Mouse (Mus musculus): ENCODE data around the gene Alpi. TPM values are rescaled to one million over a fixed set of nuclear protein-coding genes. Genes with fewer than 3 reads are reported as not detected.

The Alpi gene
- polyA plus RNA-seq, 1 experiment, result not detected

- no peak for TF ChIP-seq TAL1 (IDR thresholded peaks at IDR 0.05; ENCODE audit: low read length)
- no peak for TF ChIP-seq GATA1 (IDR thresholded peaks at IDR 0.05; ENCODE audit: low read length)
- Histone ChIP-seq H3K27me3 (ENCODE audit: control insufficient read depth) (no peaks in the 10 kb centered on the region), H3K9me3 (ENCODE audit: control insufficient read depth, low read length) (no peaks in the 10 kb centered on the region), H3K36me3 (ENCODE audit: control insufficient read depth) (no peaks in the 10 kb centered on the region), H3K4me3 (replicated peaks) (no peak overlapping the region), H3K4me1 (ENCODE audit: control insufficient read depth) (no peaks in the 10 kb centered on the region)
These were observed 10.4 kb upstream of the Alpi start for GRCm38 (mm10) chr1:87111719-87112354.

GRCm38 (mm10) chr1:87108564-87108963, 7.2 kb upstream of the Alpi start:
- Histone ChIP-seq H3K36me3 (ENCODE audit: control insufficient read depth) (no peaks in the 10 kb centered on the region), H3K4me1 (ENCODE audit: control insufficient read depth) (no peaks in the 10 kb centered on the region), H3K27me3 (ENCODE audit: control insufficient read depth) (no peaks in the 10 kb centered on the region), H3K4me3 (replicated peaks) (no peak overlapping the region), H3K9me3 (ENCODE audit: control insufficient read depth, low read length) (no peaks in the 10 kb centered on the region)
- TF ChIP-seq GATA1 (IDR thresholded peaks at IDR 0.05; ENCODE audit: low read length) (no peak), TAL1 (IDR thresholded peaks at IDR 0.05; ENCODE audit: low read length) (no peak)

- no peaks in the 10 kb centered on the region for H3K36me3 ChIP-seq (ENCODE audit: control insufficient read depth)
- no peaks in the 10 kb centered on the region for H3K4me1 ChIP-seq (ENCODE audit: control insufficient read depth)
- H3K4me3 ChIP-seq (replicated peaks), result no peak overlapping the region
- H3K27me3 ChIP-seq (ENCODE audit: control insufficient read depth), result no peaks in the 10 kb centered on the region
- no peak for TF ChIP-seq TAL1 (IDR thresholded peaks at IDR 0.05; ENCODE audit: low read length)
- TF ChIP-seq GATA1 (IDR thresholded peaks at IDR 0.05; ENCODE audit: low read length), result no peak
- no peaks in the 10 kb centered on the region for H3K9me3 ChIP-seq (ENCODE audit: control insufficient read depth, low read length)
These were observed 5.1 kb upstream of the Alpi start for GRCm38 (mm10) chr1:87106536-87106935.

GRCm38 (mm10) chr1:87103936-87104335, 2.5 kb upstream of the Alpi start:
- H3K4me3 ChIP-seq (replicated peaks), result no peak overlapping the region
- TF ChIP-seq TAL1 (IDR thresholded peaks at IDR 0.05; ENCODE audit: low read length) (no peak), GATA1 (IDR thresholded peaks at IDR 0.05; ENCODE audit: low read length) (no peak)
- no peaks in the 10 kb centered on the region for H3K9me3 ChIP-seq (ENCODE audit: control insufficient read depth, low read length)
- H3K4me1 ChIP-seq (ENCODE audit: control insufficient read depth), result no peaks in the 10 kb centered on the region
- H3K36me3 ChIP-seq (ENCODE audit: control insufficient read depth), result no peaks in the 10 kb centered on the region
- H3K27me3 ChIP-seq (ENCODE audit: control insufficient read depth), result no peaks in the 10 kb centered on the region

GRCm38 (mm10) chr1:87102114-87102513, 708 bp upstream of the Alpi start:
- Histone ChIP-seq H3K4me1 (ENCODE audit: control insufficient read depth) (peaks cover 2% of the 10 kb centered on the region), H3K36me3 (ENCODE audit: control insufficient read depth) (no peaks in the 10 kb centered on the region), H3K4me3 (replicated peaks) (no peak overlapping the region), H3K27me3 (ENCODE audit: control insufficient read depth) (no peaks in the 10 kb centered on the region), H3K9me3 (ENCODE audit: control insufficient read depth, low read length) (no peaks in the 10 kb centered on the region)
- TF ChIP-seq GATA1 (IDR thresholded peaks at IDR 0.05; ENCODE audit: low read length) (no peak), TAL1 (IDR thresholded peaks at IDR 0.05; ENCODE audit: low read length) (no peak)

GRCm38 (mm10) chr1:87098358-87098975, 2.9 kb downstream of the Alpi start:
- H3K9me3 ChIP-seq (ENCODE audit: control insufficient read depth, low read length), result no peaks in the 10 kb centered on the region
- no peak overlapping the region for H3K4me3 ChIP-seq (replicated peaks)
- H3K36me3 ChIP-seq (ENCODE audit: control insufficient read depth), result no peaks in the 10 kb centered on the region
- no peaks in the 10 kb centered on the region for H3K27me3 ChIP-seq (ENCODE audit: control insufficient read depth)
- TF ChIP-seq TAL1 (IDR thresholded peaks at IDR 0.05; ENCODE audit: low read length), result no peak
- no peak for TF ChIP-seq GATA1 (IDR thresholded peaks at IDR 0.05; ENCODE audit: low read length)
- H3K4me1 ChIP-seq (ENCODE audit: control insufficient read depth), result peaks cover 2% of the 10 kb centered on the region

- H3K4me3 ChIP-seq (replicated peaks), result no peak overlapping the region
- H3K4me1 ChIP-seq (ENCODE audit: control insufficient read depth), result peaks cover 2% of the 10 kb centered on the region
- no peaks in the 10 kb centered on the region for H3K9me3 ChIP-seq (ENCODE audit: control insufficient read depth, low read length)
- no peaks in the 10 kb centered on the region for H3K36me3 ChIP-seq (ENCODE audit: control insufficient read depth)
- TF ChIP-seq TAL1 (IDR thresholded peaks at IDR 0.05; ENCODE audit: low read length) (no peak), GATA1 (IDR thresholded peaks at IDR 0.05; ENCODE audit: low read length) (no peak)
- no peaks in the 10 kb centered on the region for H3K27me3 ChIP-seq (ENCODE audit: control insufficient read depth)
These were observed 5.8 kb downstream of the Alpi start for GRCm38 (mm10) chr1:87095642-87096041.

- Histone ChIP-seq H3K27me3 (ENCODE audit: control insufficient read depth) (no peaks in the 10 kb centered on the region), H3K4me3 (replicated peaks) (no peak within 1 kb of the TSS), H3K9me3 (ENCODE audit: control insufficient read depth, low read length) (no peaks in the 10 kb centered on the region), H3K4me1 (ENCODE audit: control insufficient read depth) (no peaks in the 10 kb centered on the region), H3K36me3 (ENCODE audit: control insufficient read depth) (no peaks in the 10 kb centered on the region)
- no peak for TF ChIP-seq TAL1 (IDR thresholded peaks at IDR 0.05; ENCODE audit: low read length)
- TF ChIP-seq GATA1 (IDR thresholded peaks at IDR 0.05; ENCODE audit: low read length), result no peak
These were observed 11.6 kb downstream of the Alpi start, which contains the start of gene Alppl2 for GRCm38 (mm10) chr1:87089828-87090227. Gene Alppl2 (minus strand): TSS chr1:87089928.

- Histone ChIP-seq H3K4me1 (ENCODE audit: control insufficient read depth) (no peaks in the 10 kb centered on the region), H3K4me3 (replicated peaks) (no peak overlapping the region), H3K9me3 (ENCODE audit: control insufficient read depth, low read length) (no peaks in the 10 kb centered on the region), H3K36me3 (ENCODE audit: control insufficient read depth) (no peaks in the 10 kb centered on the region), H3K27me3 (ENCODE audit: control insufficient read depth) (no peaks in the 10 kb centered on the region)
- TF ChIP-seq GATA1 (IDR thresholded peaks at IDR 0.05; ENCODE audit: low read length) (no peak), TAL1 (IDR thresholded peaks at IDR 0.05; ENCODE audit: low read length) (no peak)
These were observed 12.2 kb downstream of the Alpi start for GRCm38 (mm10) chr1:87089251-87089650.
